Mouse (Mus musculus): Measurements from ENCODE around the gene Gm11639. TPM values are rescaled to one million over a fixed set of nuclear protein-coding genes. Genes with fewer than 3 reads are reported as not detected.

Gene Gm11639
- polyA plus RNA-seq, 1 experiment from 2014 or later: not detected

DNA sequence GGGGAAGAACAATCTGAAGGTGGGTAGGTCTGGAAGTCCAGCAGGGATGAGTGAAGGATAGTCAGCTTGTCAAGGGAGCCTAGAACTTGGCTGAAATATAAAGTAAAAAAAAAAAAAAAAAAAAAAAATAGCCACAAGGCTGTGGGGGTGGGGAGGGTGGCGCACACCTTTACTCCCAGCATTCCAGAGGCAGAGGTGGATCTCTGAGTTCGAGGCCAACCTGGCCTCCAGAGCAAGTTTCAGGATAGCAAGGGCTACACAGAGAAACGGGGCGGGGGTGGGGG, 466.5 kb downstream of the Gm11639 start:
- Histone ChIP-seq H3K36me3 (no peaks in the 10 kb centered on the region), H3K4me3 (no peak overlapping the region), H3K9me3 (replicated peaks) (no peaks in the 10 kb centered on the region), H3K4me1 (peaks cover 66% of the 10 kb centered on the region), H3K27me3 (ENCODE audit: low read depth, poor library complexity, severe bottlenecking) (peaks cover 46% of the 10 kb centered on the region), H3K27ac (no peak overlapping the region)
- no peak for DNase-seq (ENCODE audit: low spot score)
- WGBS: no CpG with 5 or more reads among the region's 4 CpGs

- H3K27ac ChIP-seq: no peak overlapping the region
- DNase-seq (ENCODE audit: low spot score): no peak
- WGBS: 64% methylated on average over 11 of the region's 11 CpGs
- no peaks in the 10 kb centered on the region for H3K9me3 ChIP-seq (replicated peaks)
- peaks cover 51% of the 10 kb centered on the region for H3K27me3 ChIP-seq (ENCODE audit: low read depth, poor library complexity, severe bottlenecking)
- H3K4me3 ChIP-seq: no peak overlapping the region
- peaks cover 66% of the 10 kb centered on the region for H3K4me1 ChIP-seq
- no peaks in the 10 kb centered on the region for H3K36me3 ChIP-seq
Measured at GRCm38 (mm10) chr11:105152357-105152899, 466.9 kb downstream of the Gm11639 start.

DNA sequence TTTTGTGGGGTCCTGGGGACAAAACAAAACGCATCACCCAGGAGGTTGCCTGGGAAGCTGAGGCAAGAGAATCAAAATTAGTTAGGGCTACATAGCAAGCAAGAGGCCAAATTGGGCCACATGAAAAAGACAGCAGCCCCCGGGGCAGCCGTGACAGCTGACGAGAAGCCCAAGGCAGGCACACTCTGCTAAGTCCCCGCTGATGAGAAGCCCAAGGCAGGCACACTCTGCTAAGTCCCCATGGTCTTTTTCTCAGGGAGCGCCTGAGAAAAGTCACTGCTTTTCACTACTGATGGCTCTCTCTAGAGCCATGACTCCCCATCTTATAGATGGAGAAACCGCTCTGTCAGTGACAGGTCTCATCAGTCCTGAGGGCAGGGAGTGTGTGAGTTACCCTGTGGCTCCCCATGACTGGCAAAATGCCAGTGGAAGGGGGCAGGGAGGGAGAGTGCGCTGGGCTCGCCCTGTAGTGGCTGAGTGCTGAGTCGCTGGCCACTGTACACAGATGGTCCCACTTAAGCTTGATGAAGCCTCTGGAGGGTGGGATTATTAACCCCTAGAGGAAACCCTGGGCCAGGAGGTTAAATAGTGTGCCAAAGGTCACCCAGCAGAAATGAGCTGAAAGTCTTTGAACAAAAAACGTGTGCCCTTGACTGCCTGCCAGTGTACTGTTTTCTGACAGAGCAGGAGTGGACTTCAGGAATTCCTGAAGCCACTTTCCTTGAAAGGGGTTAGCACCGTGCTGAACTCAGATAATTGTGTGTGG, 467.7 kb downstream of the Gm11639 start:
- peak; percentile 76 for DNase-seq (ENCODE audit: low spot score)
- Histone ChIP-seq H3K36me3 (no peaks in the 10 kb centered on the region), H3K27me3 (ENCODE audit: low read depth, poor library complexity, severe bottlenecking) (peaks cover 58% of the 10 kb centered on the region), H3K4me1 (peaks cover 66% of the 10 kb centered on the region), H3K9me3 (replicated peaks) (no peaks in the 10 kb centered on the region), H3K4me3 (0 out of 2 replicates have a peak overlapping the region, but pooled peaks have one; percentile 26), H3K27ac (no peak overlapping the region)
- WGBS: 15% methylated on average over 12 of the region's 12 CpGs

DNA sequence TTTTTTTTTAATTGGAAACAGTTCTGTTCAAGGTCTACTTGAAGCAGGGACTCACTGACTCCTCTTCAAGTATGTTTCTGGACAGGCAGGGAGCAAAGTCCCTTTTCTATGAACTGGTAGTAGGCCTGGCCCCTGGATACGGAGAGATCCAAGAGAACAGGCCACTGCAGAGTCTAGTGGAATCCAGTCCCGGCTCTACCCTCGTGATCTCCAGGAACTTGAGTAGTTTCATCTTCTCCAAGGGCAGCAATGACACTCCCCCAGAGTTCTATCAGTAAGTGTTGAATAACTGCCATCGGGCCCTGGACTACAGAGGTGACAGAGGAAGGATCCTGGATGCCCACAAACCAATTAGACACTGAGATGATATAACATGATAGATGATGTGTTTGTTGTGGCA, 470.4 kb downstream of the Gm11639 start:
- Histone ChIP-seq H3K27ac (no peak overlapping the region), H3K36me3 (no peaks in the 10 kb centered on the region), H3K9me3 (replicated peaks) (no peaks in the 10 kb centered on the region), H3K4me1 (peaks cover 58% of the 10 kb centered on the region), H3K4me3 (no peak overlapping the region), H3K27me3 (ENCODE audit: low read depth, poor library complexity, severe bottlenecking) (peaks cover 47% of the 10 kb centered on the region)
- no peak for DNase-seq (ENCODE audit: low spot score)
- 42% methylated on average over 4 of the region's 4 CpGs for WGBS

DNA sequence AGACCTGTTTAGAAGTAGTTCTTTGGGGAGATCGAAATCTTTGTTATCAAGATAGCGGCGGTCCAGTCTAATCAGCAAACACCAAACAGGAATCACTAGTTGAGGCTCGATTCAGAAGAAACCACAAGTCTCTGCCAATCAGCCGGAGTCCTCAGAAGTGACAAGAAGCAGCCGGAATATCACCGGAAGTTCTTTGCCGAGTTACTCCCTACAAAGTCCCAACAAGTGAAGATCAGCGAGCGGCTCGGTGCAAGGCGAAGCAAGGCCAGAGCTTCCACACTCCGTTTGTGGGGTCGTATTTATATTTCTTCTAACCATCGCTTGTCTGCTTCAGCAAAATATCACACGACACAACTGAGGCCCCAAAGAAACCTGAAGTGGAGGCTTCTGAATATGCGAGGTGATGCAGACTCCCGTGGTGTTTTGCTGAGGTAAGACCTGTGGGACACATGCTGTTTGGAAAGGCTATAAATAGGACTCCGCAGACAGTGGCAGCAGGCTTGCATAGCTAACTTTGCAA, 471.3 kb downstream of the Gm11639 start:
- H3K36me3 ChIP-seq: no peaks in the 10 kb centered on the region
- no peak overlapping the region for H3K27ac ChIP-seq
- DNase-seq (ENCODE audit: low spot score): no peak
- 85% methylated on average over 19 of the region's 19 CpGs for WGBS
- no peak overlapping the region for H3K4me3 ChIP-seq
- H3K4me1 ChIP-seq: peaks cover 49% of the 10 kb centered on the region
- H3K27me3 ChIP-seq (ENCODE audit: low read depth, poor library complexity, severe bottlenecking): peaks cover 38% of the 10 kb centered on the region
- no peaks in the 10 kb centered on the region for H3K9me3 ChIP-seq (replicated peaks)

DNA sequence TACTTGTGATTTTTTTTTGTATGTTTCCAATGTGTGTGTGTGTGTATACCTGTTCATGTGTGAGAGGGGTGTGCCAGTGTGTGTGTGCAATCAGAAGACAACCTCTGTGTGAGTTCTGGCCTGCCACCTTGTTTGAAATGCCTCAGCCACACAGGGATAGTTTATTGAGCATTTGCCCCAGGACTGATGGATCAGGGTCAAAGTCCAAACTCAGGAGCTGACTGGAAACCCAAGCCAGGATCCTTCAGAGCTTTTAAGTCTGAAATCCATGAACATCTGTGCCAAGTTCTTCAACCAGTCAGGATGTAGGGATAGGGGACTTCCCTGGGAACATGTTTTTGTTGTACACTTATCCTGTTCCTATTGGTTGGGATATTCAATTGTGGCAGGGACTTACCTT, 472.5 kb downstream of the Gm11639 start:
- Histone ChIP-seq H3K9me3 (replicated peaks) (no peaks in the 10 kb centered on the region), H3K36me3 (no peaks in the 10 kb centered on the region), H3K4me3 (no peak overlapping the region), H3K27me3 (ENCODE audit: low read depth, poor library complexity, severe bottlenecking) (peaks cover 38% of the 10 kb centered on the region), H3K27ac (no peak overlapping the region), H3K4me1 (peaks cover 36% of the 10 kb centered on the region)
- DNase-seq (ENCODE audit: low spot score): no peak

DNA sequence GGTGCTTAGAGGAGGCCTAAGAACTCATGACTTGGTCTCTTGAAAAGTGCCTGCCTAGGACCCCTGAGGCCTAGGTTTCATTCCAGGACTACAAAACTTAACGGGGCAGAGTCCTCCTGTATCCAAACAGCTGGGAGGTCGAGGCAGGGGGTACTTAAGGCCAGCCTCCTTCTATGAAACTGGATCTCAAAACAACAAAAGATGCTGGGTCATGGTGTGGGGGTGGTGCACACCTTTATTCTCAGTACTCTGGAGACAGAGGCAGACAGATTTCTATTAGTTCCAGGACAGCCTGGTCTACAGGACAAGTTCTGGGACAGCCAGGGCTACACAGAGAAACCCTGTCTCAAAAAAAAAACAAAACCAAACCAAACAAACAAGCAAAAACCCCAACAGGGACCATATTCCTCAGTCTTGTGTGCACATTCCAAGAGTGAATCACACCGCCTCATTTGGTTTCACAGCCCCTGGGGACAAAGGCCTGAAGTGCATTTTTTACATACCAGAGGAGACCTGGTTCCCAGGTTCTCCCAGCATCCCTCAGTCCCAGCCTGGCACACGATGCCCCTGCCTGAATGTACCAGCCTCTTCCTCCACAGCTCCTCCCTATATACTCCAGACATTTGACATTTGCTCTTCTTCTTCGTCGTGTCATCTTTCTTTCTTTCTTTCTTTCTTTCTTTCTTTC, 474.3 kb downstream of the Gm11639 start:
- Histone ChIP-seq H3K4me3 (no peak overlapping the region), H3K27ac (no peak overlapping the region), H3K36me3 (0 out of 2 replicates have a peak, but pooled peaks cover 3% of the 10 kb centered on the region), H3K9me3 (replicated peaks) (peaks cover 4% of the 10 kb centered on the region; the same call in 1 of the 2 replicates), H3K27me3 (ENCODE audit: low read depth, poor library complexity, severe bottlenecking) (peaks cover 41% of the 10 kb centered on the region), H3K4me1 (peaks cover 19% of the 10 kb centered on the region)
- WGBS: 65% methylated on average over 6 of the region's 6 CpGs
- DNase-seq (ENCODE audit: low spot score): no peak

DNA sequence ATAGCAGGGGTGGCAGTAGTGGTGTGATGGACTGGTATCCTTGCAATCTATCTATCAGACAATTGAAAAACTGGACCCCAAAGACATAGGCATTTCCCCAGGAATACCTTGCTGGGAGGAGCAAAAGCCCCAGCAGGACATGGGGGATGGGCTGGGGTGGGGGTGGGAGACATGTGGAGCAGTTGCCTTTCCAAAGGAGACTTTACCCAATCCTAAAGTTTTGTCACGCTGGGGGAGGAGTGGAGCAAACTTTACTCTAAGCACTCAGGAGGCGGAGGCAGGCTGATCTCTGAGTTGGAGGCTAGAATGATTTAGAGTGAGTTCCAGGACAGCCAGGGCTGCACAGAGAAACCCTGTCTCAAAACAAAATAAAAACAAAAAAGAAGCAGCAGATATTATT, 475.9 kb downstream of the Gm11639 start:
- 0 out of 2 replicates have a peak, but pooled peaks cover 7% of the 10 kb centered on the region for H3K36me3 ChIP-seq
- WGBS: 89% methylated on average over 2 of the region's 2 CpGs

GRCm38 (mm10) chr11:105164516-105165510, 479.3 kb downstream of the Gm11639 start:
- Histone ChIP-seq H3K4me3 (0 out of 2 replicates have a peak overlapping the region, but pooled peaks have one; percentile 4), H3K4me1 (no peaks in the 10 kb centered on the region), H3K9me3 (replicated peaks) (peaks cover 12% of the 10 kb centered on the region), H3K27me3 (ENCODE audit: low read depth, poor library complexity, severe bottlenecking) (peaks cover 26% of the 10 kb centered on the region), H3K36me3 (0 out of 2 replicates have a peak, but pooled peaks cover 7% of the 10 kb centered on the region), H3K27ac (no peak overlapping the region; the same call in 1 of the 2 replicates)
- DNase-seq (ENCODE audit: low spot score): no peak
- 79% methylated on average over 69 of the region's 69 CpGs for WGBS

More for the DNA sequence above, 475.9 kb downstream of the Gm11639 start:
- no peak for DNase-seq (ENCODE audit: low spot score)
- Histone ChIP-seq H3K4me1 (peaks cover 3% of the 10 kb centered on the region), H3K27me3 (ENCODE audit: low read depth, poor library complexity, severe bottlenecking) (peaks cover 45% of the 10 kb centered on the region), H3K4me3 (no peak overlapping the region), H3K27ac (no peak overlapping the region), H3K9me3 (replicated peaks) (peaks cover 12% of the 10 kb centered on the region)

- Histone ChIP-seq H3K36me3 (0 out of 2 replicates have a peak, but pooled peaks cover 7% of the 10 kb centered on the region), H3K9me3 (replicated peaks) (peaks cover 12% of the 10 kb centered on the region), H3K27ac (no peak overlapping the region), H3K4me3 (no peak overlapping the region), H3K4me1 (no peaks in the 10 kb centered on the region), H3K27me3 (ENCODE audit: low read depth, poor library complexity, severe bottlenecking) (peaks cover 26% of the 10 kb centered on the region)
- WGBS: 89% methylated on average over 10 of the region's 10 CpGs
- no peak for DNase-seq (ENCODE audit: low spot score)
Measured at GRCm38 (mm10) chr11:105166780-105167179, 481.3 kb downstream of the Gm11639 start.
